Mouse (Mus musculus) limb, embryonic 11.5 days (tissue): ENCODE results near the gene Padi6. TPM values are rescaled to one million over a fixed set of nuclear protein-coding genes. Genes with fewer than 3 reads are reported as not detected.

ENCODE experiments used
- ATAC-seq: fragments of 200-750 bp; cut with Nextera tagmentation; 2 replicates; pipeline ENCODE4 v1.8.0; 2017; ENCODE audit warnings: low read depth; ENCODE audit not compliant: insufficient number of reproducible peaks, low FRiP score, low TSS enrichment
- DNase-seq: peaks from one replicate; pipeline ENCODE4 v3.0.0-alpha.2; 2015; ENCODE audit warnings: low spot score
- H3K27ac ChIP-seq: fragments of 300-500 bp; sonication (generic); replicated peaks from 2 replicates; pipeline ENCODE4 v1.5.1; 2014; ENCODE audit warnings: low read depth, mild to moderate bottlenecking, low read length
- H3K27me3 ChIP-seq: fragments of 300-500 bp; sonication (generic); 2 replicates; pipeline ENCODE4 v1.6.1; 2014; ENCODE audit warnings: mild to moderate bottlenecking, low read length, mixed read lengths; ENCODE audit not compliant: control insufficient read depth, insufficient read depth
- H3K36me3 ChIP-seq: fragments of 300-500 bp; sonication (generic); 2 replicates; pipeline ENCODE4 v1.6.1; 2014; ENCODE audit warnings: mild to moderate bottlenecking, low read length, moderate library complexity, mixed read lengths; ENCODE audit not compliant: control insufficient read depth, insufficient read depth
- H3K4me1 ChIP-seq: fragments of 300-500 bp; sonication (generic); 2 replicates; pipeline ENCODE4 v1.6.1; 2014; ENCODE audit warnings: low read length, mixed read lengths; ENCODE audit not compliant: control insufficient read depth, insufficient read depth
- H3K4me2 ChIP-seq: fragments of 300-500 bp; sonication (generic); 2 replicates; pipeline ENCODE4 v1.6.1; 2014; ENCODE audit warnings: low read depth, mild to moderate bottlenecking, moderate library complexity; ENCODE audit not compliant: severe bottlenecking
- H3K4me3 ChIP-seq: fragments of 300-500 bp; sonication (generic); 2 replicates; pipeline ENCODE4 v1.5.1; 2014; ENCODE audit warnings: low read depth, low read length
- H3K9ac ChIP-seq: fragments of 300-500 bp; sonication (generic); 2 replicates; pipeline ENCODE4 v1.6.1; 2014; ENCODE audit warnings: mild to moderate bottlenecking, low read length
- H3K9me3 ChIP-seq: fragments of 300-500 bp; sonication (generic); 2 replicates; pipeline ENCODE4 v1.6.1; 2016; ENCODE audit warnings: low read length; ENCODE audit not compliant: control insufficient read depth
- WGBS: fragments of 180-500 bp; shearing (Covaris S2); extraction: QIAGEN DNeasy Blood & Tissue Kit; methylation state at CpG from one replicate; pipeline ENCODE4 v1.1.7; 2014; 5-methylcytosine and 5-hydroxymethylcytosine counted together
- polyA plus RNA-seq: library from polyadenylated mRNA; unstranded; fragments of >200 nt; fragmentation: Nextera tagmentation; extraction: Ambion mirVana; gene quantifications from 2 replicates; pipeline ENCODE4 v1.2.1, GENCODE M21; 2014

The Padi6 gene
- polyA plus RNA-seq, 1 experiment from 2014 or later, result 0.11 TPM

GRCm38 (mm10) chr4:140744654-140745053 lies 2.2 kb upstream of the Padi6 start:
- Histone ChIP-seq H3K9ac (no peak overlapping the region), H3K4me1 (0 out of 2 replicates have a peak, but pooled peaks cover 5% of the 10 kb centered on the region), H3K4me2 (no peak overlapping the region), H3K27ac (no peak overlapping the region), H3K4me3 (no peak overlapping the region), H3K27me3 (0 out of 2 replicates have a peak, but pooled peaks cover 4% of the 10 kb centered on the region), H3K9me3 (no peaks in the 10 kb centered on the region), H3K36me3 (no peaks in the 10 kb centered on the region)
- peak; percentile 58 for DNase-seq
- ATAC-seq, result no peak
- WGBS, result 23% methylated on average over 3 of the region's 3 CpGs

DNA sequence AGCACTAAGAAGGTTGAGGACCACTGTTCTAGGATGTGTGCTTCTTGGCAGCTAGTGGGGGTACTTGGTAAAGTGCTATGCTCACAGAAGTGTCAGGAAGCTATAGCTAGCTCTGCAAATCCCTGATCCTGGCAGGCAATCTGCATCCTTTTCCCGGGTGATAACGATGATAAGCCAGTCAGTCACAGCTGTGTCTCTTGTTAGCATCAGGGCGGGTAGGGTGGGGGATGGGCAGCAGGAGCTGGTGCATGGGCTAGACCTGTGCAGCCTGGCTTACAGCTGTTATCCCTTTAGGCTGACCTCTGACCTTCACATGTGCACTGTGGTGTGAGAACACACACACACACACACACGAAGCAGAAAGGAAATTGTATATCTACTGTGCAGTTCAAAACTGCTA lies 643 bp upstream of the Padi6 start:
- Histone ChIP-seq H3K4me3 (no peak overlapping the region), H3K4me1 (0 out of 2 replicates have a peak, but pooled peaks cover 5% of the 10 kb centered on the region), H3K36me3 (no peaks in the 10 kb centered on the region), H3K27ac (no peak overlapping the region), H3K4me2 (no peak overlapping the region), H3K27me3 (0 out of 2 replicates have a peak, but pooled peaks cover 3% of the 10 kb centered on the region), H3K9me3 (no peaks in the 10 kb centered on the region), H3K9ac (no peak overlapping the region)
- DNase-seq, result no peak
- ATAC-seq, result no peak
- WGBS, result 48% methylated on average over 4 of the region's 4 CpGs

DNA sequence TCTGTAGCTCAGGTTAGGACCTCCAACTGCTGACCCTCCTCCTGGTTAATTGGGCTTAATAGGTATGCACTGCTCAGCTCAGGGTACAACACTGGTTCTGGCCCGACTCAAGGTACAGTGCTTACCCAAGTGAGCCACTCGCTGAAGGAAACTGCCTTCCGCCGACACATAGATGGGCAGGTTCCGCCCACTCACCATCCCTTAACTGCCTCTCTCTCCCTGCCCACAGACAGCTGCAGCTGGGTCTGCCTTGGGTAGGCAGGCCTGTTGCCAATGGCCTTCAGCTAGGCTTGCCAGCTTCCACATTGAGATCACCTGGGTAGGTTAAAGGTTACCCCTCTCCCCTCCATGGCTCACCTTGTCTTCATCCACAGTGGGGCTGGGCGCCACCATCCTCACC lies 1.0 kb downstream of the Padi6 start:
- Histone ChIP-seq H3K27me3 (no peaks in the 10 kb centered on the region), H3K9ac (no peak overlapping the region), H3K4me1 (no peaks in the 10 kb centered on the region), H3K4me2 (no peak overlapping the region), H3K36me3 (no peaks in the 10 kb centered on the region), H3K4me3 (no peak overlapping the region), H3K27ac (no peak overlapping the region), H3K9me3 (no peaks in the 10 kb centered on the region)
- WGBS, result 86% methylated on average over 6 of the region's 6 CpGs
- no peak for ATAC-seq
- no peak for DNase-seq

DNA sequence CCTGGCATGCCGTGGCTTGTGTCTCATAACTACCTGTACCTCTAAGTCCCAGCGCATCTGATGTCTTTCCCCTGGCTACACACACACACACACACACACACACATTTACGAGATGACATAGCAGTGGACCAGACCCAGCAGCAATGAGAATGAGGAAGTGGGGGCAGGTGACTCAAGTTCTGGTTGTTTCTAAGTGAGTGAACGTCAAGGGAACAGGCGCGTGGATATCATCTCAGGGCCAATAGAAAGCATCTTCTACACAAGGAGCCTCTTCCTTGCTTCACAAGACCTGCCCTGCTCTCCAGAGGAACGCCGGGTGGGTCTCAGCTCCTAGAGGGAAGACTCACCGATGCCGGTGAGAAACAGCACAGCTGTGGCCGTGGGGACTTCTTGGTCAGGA lies 1.8 kb downstream of the Padi6 start:
- H3K9ac ChIP-seq, result no peak overlapping the region
- no peak overlapping the region for H3K27ac ChIP-seq
- no peak overlapping the region for H3K4me2 ChIP-seq
- H3K9me3 ChIP-seq, result no peaks in the 10 kb centered on the region
- no peak for DNase-seq
- no peak overlapping the region for H3K4me3 ChIP-seq
- H3K36me3 ChIP-seq, result no peaks in the 10 kb centered on the region
- no peak for ATAC-seq
- H3K27me3 ChIP-seq, result no peaks in the 10 kb centered on the region
- no peaks in the 10 kb centered on the region for H3K4me1 ChIP-seq
- 92% methylated on average over 11 of the region's 11 CpGs for WGBS

DNA sequence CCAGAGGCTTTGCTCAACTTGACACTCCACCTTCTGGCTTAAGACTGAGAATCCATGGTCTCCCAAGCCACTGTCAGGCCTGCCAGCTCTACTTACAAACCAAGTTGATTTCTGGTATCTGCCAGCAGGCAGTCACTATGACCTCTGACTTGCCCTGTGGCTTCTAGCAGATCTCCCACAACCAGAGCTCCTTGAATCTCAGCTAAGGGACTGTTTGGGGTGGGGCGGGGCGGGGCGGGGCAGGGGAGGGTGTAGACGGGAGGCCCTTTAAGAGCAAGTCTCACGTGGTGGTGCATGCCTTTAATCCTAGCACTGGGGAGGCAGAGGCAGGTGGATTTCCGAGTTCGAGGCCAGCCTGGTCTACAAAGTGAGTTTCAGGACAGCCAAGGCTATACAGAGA lies 9.6 kb downstream of the Padi6 start:
- H3K9me3 ChIP-seq, result no peaks in the 10 kb centered on the region
- ATAC-seq, result no peak
- H3K36me3 ChIP-seq, result no peaks in the 10 kb centered on the region
- H3K27me3 ChIP-seq, result no peaks in the 10 kb centered on the region
- H3K4me1 ChIP-seq, result no peaks in the 10 kb centered on the region
- H3K4me2 ChIP-seq, result no peak overlapping the region
- WGBS, result 62% methylated on average over 7 of the region's 7 CpGs
- H3K4me3 ChIP-seq, result no peak overlapping the region
- no peak overlapping the region for H3K27ac ChIP-seq
- H3K9ac ChIP-seq, result no peak overlapping the region
- DNase-seq, result no peak

DNA sequence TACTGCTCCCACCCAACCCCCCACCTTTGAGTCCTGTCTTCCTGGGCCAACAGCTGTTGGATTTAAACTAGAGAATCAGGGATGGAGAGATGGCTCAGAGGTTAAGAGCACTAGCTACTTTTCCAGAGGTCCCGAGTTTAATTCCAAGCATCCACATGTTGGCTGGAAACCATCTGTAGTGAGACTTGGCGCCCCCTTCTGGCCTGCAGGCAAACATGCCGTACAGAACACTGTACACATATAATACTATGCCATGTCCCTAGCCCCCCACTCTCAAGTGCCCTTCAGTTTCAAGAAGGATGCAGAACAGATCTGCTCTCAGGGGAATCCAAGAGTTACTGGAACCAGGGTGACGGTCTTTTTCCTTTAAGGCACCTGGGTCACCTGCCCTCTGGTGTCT lies 10.8 kb downstream of the Padi6 start:
- Histone ChIP-seq H3K9ac (no peak overlapping the region), H3K4me3 (no peak overlapping the region), H3K4me1 (no peaks in the 10 kb centered on the region), H3K9me3 (no peaks in the 10 kb centered on the region), H3K27me3 (no peaks in the 10 kb centered on the region), H3K4me2 (no peak overlapping the region), H3K27ac (no peak overlapping the region), H3K36me3 (no peaks in the 10 kb centered on the region)
- no peak for ATAC-seq
- no peak for DNase-seq
- WGBS, result 73% methylated on average over 4 of the region's 4 CpGs

- H3K4me3 ChIP-seq, result no peak overlapping the region
- DNase-seq (no peak), ATAC-seq (no peak)
- no peak overlapping the region for H3K4me2 ChIP-seq
- H3K27me3 ChIP-seq, result no peaks in the 10 kb centered on the region
- H3K9ac ChIP-seq, result no peak overlapping the region
- H3K36me3 ChIP-seq, result peaks cover 7% of the 10 kb centered on the region; the same call in 1 of the 2 replicates
- H3K4me1 ChIP-seq, result 0 out of 2 replicates have a peak, but pooled peaks cover 3% of the 10 kb centered on the region
- H3K9me3 ChIP-seq, result no peaks in the 10 kb centered on the region
- 89% methylated on average over 12 of the region's 12 CpGs for WGBS
- H3K27ac ChIP-seq, result no peak overlapping the region
Observed at GRCm38 (mm10) chr4:140726907-140727306, 15.5 kb downstream of the Padi6 start.

- no peak for ATAC-seq
- H3K27ac ChIP-seq, result no peak overlapping the region
- H3K4me3 ChIP-seq, result no peak overlapping the region
- no peak overlapping the region for H3K4me2 ChIP-seq
- H3K36me3 ChIP-seq, result peaks cover 24% of the 10 kb centered on the region
- no peak for DNase-seq
- no peaks in the 10 kb centered on the region for H3K9me3 ChIP-seq
- H3K9ac ChIP-seq, result no peak overlapping the region
- 0 out of 2 replicates have a peak, but pooled peaks cover 3% of the 10 kb centered on the region for H3K4me1 ChIP-seq
- no peaks in the 10 kb centered on the region for H3K27me3 ChIP-seq
- WGBS, result 72% methylated on average over 6 of the region's 6 CpGs
Observed at GRCm38 (mm10) chr4:140724739-140725138, 17.7 kb downstream of the Padi6 start.

DNA sequence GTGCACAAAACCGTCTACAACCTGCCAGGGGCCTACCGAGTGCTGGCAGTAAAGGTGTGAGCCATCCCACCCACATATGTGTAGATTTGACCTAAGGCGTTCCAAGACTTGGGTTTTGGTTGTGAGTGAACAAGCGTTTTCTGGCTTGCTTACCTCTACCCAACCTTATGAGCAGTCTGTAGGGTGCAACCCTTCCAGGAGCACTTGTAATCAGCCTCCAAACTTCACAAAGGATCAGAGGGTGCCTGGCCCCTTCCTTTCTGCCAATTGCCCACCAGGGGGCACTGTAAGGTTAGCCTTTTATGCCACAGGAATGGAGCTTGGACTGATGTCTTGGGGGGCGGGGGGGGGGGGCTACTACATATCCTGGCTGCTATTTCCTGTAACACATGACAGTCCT lies 18.6 kb downstream of the Padi6 start:
- Histone ChIP-seq H3K9me3 (no peaks in the 10 kb centered on the region), H3K4me3 (no peak overlapping the region), H3K36me3 (peaks cover 30% of the 10 kb centered on the region), H3K9ac (no peak overlapping the region), H3K4me1 (0 out of 2 replicates have a peak, but pooled peaks cover 3% of the 10 kb centered on the region), H3K4me2 (no peak overlapping the region), H3K27me3 (no peaks in the 10 kb centered on the region), H3K27ac (no peak overlapping the region)
- WGBS, result 53% methylated on average over 5 of the region's 5 CpGs
- DNase-seq, result peak; percentile 73
- ATAC-seq, result peak; percentile 45; the same call in 1 of the 2 replicates
